Mouse (Mus musculus): ENCODE measurements at regions not wholly inside any gene's neighbourhood (a gene's known extent, or its start where the extent isn't known, plus 50 kb on each side); places are given as distances from the start of the nearest gene placed in this dataset.
A peak's percentile ranks its signal among the peaks of the same experiment; 100 is the strongest.

DNA sequence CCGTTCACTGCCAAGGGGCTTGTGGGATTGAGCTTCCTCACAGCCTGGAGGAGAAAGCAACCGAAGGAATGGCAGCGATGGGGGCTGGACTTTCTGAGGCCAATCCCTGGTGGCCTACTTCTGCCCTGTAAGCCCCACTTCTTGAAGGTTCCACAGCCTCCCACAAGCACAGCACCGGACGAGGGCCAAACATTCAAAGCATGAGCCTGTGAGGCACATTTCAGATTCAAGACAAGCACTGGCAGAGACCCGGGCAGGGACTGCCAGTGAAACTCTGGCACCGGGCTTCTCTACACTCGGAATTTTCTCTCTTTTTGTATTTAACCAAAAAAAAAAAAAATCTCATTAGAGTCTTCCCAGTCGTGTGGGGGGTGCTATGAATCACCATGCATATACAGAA lies 71.9 kb downstream of the Gas1 start:
- TF ChIP-seq EP300 (IDR thresholded peaks at IDR 0.05; ENCODE audit: low read depth), result no peak
- TF ChIP-seq CTCF (IDR thresholded peaks at IDR 0.05; ENCODE audit: low read depth), result no peak
- Histone ChIP-seq H3K27me3 (ENCODE audit: control insufficient read depth, insufficient read depth, low read length) (no peaks in the 10 kb centered on the region), H3K4me3 (ENCODE audit: insufficient read depth in 1 of 2, low read depth in 2 of 2, low read length in 2 of 2) (no peak overlapping the region), H3K9me3 (ENCODE audit: control insufficient read depth, low read length) (no peaks in the 10 kb centered on the region), H3K4me1 (replicated peaks; ENCODE audit: control insufficient read depth in 2 of 2, insufficient read depth in 2 of 2, low read length in 1 of 2) (peaks cover 0 to 3% of the 10 kb centered on the region in 2 experiments; a peak in 2 of 4 replicates), H3K4me2 (ENCODE audit: low read depth) (no peak overlapping the region), H3K9ac (replicated peaks) (no peak overlapping the region), H3K27ac (no peak overlapping the region), H3K36me3 (replicated peaks; ENCODE audit: control insufficient read depth, insufficient read depth, low read depth) (no peaks in the 10 kb centered on the region)
- ATAC-seq (ENCODE audit: insufficient read depth) (no peak), DNase-seq (ENCODE audit: low read depth in 3 of 3, low spot score in 3 of 3) (no peak)
- WGBS (ENCODE audit: insufficient replicate concordance), result 62% methylated on average over 9 of the region's 9 CpGs

DNA sequence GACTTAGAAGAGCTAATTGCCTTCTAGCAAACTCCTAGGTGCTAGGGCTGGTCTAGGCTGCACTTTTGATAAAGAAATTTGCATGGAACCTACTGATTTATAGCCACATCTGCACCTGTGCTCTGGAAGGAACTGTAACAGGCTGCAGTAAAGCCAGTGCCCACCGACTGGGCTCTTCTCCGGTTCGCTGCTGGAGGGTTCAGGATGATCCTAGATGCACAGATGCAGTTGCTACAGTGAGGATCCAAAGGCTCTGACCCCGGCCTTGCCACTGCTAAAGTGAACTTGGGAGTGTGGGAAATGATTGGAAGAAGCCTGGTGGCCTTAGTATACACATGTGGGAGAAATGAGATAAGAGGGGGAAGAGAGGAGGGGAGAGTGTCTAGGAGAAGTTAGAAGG lies 75.5 kb downstream of the Gas1 start:
- Histone ChIP-seq H3K4me3 (ENCODE audit: insufficient read depth in 1 of 2, low read depth in 2 of 2, low read length in 2 of 2) (no peak overlapping the region), H3K4me1 (replicated peaks; ENCODE audit: control insufficient read depth in 2 of 2, insufficient read depth in 2 of 2, low read length in 1 of 2) (no peaks in the 10 kb centered on the region), H3K4me2 (ENCODE audit: low read depth) (no peak overlapping the region), H3K36me3 (replicated peaks; ENCODE audit: control insufficient read depth, insufficient read depth, low read depth) (no peaks in the 10 kb centered on the region), H3K9ac (replicated peaks) (no peak overlapping the region), H3K27me3 (ENCODE audit: control insufficient read depth, insufficient read depth, low read length) (no peaks in the 10 kb centered on the region), H3K9me3 (ENCODE audit: control insufficient read depth, low read length) (no peaks in the 10 kb centered on the region), H3K27ac (no peak overlapping the region)
- 50% methylated on average over 4 of the region's 4 CpGs for whole genome bisulfite sequencing (ENCODE audit: insufficient replicate concordance)
- TF ChIP-seq EP300 (IDR thresholded peaks at IDR 0.05; ENCODE audit: low read depth) (no peak), CTCF (IDR thresholded peaks at IDR 0.05; ENCODE audit: low read depth) (no peak)
- no peak for ATAC-seq (ENCODE audit: insufficient read depth)
- no peak for DNase-seq (ENCODE audit: low read depth in 3 of 3, low spot score in 3 of 3)

DNA sequence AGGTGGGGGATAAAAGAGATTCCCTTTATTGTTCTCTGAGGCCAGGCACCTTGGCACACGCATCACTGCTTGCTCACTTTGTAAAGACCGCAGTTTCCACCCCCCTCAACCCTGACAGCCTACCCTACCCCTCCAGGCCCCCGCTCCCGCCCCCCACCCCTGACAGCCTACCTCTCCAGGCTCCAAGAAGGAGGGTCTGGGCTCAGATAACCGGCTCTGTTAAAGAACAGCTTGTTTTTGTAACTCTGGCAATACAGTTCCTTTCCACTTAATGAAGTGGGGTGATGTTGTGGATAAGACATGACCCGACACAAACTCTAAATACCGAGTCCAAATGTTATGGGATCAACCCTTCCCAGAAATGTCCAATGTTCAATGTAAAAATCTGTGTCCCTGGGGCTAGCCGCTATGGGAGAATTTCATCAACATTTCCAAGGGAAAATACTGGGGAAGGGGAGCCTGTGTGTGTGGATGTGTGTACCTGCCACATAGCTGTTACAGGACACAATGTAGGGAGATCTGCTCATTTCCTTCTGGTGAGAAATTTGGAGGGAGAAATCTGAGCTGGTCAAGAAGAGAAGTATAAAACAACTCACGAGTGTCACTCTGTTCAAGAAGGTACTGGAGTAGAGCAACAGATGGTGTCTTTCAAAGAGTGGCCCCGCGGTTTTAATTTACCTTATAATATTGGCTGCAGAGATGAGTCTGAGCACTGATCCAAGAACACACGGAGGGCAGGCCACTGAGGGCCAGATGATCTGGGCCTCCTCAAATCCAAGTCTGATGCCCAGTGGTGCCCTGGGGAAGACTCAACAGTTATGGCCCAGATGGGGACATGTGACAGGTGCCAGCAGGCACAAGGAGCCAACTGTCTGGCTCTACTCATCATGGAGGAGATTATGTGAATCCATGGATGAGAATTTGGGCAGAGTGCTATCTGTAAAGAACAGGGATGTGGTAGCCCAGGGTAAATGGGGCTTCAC lies 76.7 kb downstream of the Gas1 start:
- no peak for ATAC-seq (ENCODE audit: insufficient read depth)
- TF ChIP-seq EP300 (IDR thresholded peaks at IDR 0.05; ENCODE audit: low read depth), result no peak
- TF ChIP-seq CTCF (IDR thresholded peaks at IDR 0.05; ENCODE audit: low read depth), result no peak

DNA sequence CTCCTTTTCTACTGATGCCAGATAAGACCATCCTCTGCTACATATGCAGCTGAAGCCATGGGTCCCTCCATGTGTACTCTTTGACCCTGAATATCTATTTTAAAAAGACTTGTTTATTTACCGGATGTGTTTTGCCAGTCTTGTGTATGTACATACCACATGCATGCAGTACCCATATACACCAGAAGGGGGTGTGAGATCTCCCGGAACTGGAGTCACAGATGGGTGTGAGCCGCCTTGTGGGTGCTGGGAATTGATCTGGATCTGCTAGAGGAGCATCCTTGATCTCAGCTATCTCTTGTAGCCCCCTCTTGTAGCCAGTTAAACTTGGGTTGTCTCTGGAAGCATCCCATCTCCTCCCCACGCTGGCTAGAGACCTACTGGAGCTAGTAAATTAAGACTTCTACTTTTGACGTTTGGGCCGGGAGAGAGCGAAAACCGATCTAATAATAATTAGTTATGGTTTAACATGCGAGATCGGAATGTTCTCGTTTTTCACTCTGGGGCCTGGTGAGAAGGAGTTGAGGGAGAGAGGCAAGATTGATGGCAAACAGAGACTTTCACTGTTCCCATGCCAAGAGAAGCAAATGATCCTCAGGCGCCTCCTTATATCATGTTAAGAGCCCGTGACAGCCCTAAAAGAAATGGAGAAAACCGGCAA lies 77.6 kb downstream of the Gas1 start:
- Histone ChIP-seq H3K4me1 (replicated peaks; ENCODE audit: control insufficient read depth in 2 of 2, insufficient read depth in 2 of 2, low read length in 1 of 2) (no peaks in the 10 kb centered on the region), H3K9me3 (ENCODE audit: control insufficient read depth, low read length) (no peaks in the 10 kb centered on the region), H3K36me3 (replicated peaks; ENCODE audit: control insufficient read depth, insufficient read depth, low read depth) (no peaks in the 10 kb centered on the region), H3K9ac (replicated peaks) (no peak overlapping the region), H3K27me3 (ENCODE audit: control insufficient read depth, insufficient read depth, low read length) (no peaks in the 10 kb centered on the region), H3K4me3 (ENCODE audit: insufficient read depth in 1 of 2, low read depth in 2 of 2, low read length in 2 of 2) (no peak overlapping the region), H3K4me2 (ENCODE audit: low read depth) (no peak overlapping the region), H3K27ac (no peak overlapping the region)
- ATAC-seq (ENCODE audit: insufficient read depth) (no peak), DNase-seq (ENCODE audit: low read depth in 3 of 3, low spot score in 3 of 3) (no peak)
- WGBS (ENCODE audit: insufficient replicate concordance), result 73% methylated on average over 14 of the region's 14 CpGs
- TF ChIP-seq CTCF (IDR thresholded peaks at IDR 0.05; ENCODE audit: low read depth) (peak; percentile 53), EP300 (IDR thresholded peaks at IDR 0.05; ENCODE audit: low read depth) (no peak)

More for the DNA sequence above, 76.7 kb downstream of the Gas1 start:
- Histone ChIP-seq H3K9ac (replicated peaks) (no peak overlapping the region), H3K4me1 (replicated peaks; ENCODE audit: control insufficient read depth in 2 of 2, insufficient read depth in 2 of 2, low read length in 1 of 2) (no peaks in the 10 kb centered on the region), H3K4me2 (ENCODE audit: low read depth) (no peak overlapping the region), H3K27me3 (ENCODE audit: control insufficient read depth, insufficient read depth, low read length) (no peaks in the 10 kb centered on the region), H3K27ac (no peak overlapping the region), H3K4me3 (ENCODE audit: insufficient read depth in 1 of 2, low read depth in 2 of 2, low read length in 2 of 2) (no peak overlapping the region), H3K36me3 (replicated peaks; ENCODE audit: control insufficient read depth, insufficient read depth, low read depth) (no peaks in the 10 kb centered on the region), H3K9me3 (ENCODE audit: control insufficient read depth, low read length) (no peaks in the 10 kb centered on the region)
- 75% methylated on average over 12 of the region's 12 CpGs for WGBS (ENCODE audit: insufficient replicate concordance)
- DNase-seq (ENCODE audit: low read depth in 3 of 3, low spot score in 3 of 3), result no peak

DNA sequence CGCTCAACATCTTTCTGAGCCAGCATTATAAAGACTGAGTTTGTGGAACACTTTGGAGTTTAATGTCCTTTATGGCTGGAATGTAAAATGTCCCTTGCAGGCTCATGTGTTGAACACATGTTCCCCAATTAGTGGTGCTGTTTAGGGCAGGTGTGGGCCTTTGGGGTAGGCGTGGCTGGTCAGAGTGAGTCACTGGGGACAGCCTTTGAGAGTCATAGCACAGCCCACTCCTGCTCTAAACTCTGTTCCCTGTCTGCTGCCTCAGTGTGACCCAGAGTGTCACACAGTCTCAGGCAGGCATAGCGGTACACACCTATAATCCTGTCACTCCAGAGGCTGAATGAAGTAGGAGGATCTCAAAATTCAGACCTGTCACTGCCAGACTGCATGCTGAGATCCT lies 78.8 kb downstream of the Gas1 start:
- H3K4me3 ChIP-seq (ENCODE audit: insufficient read depth in 1 of 2, low read depth in 2 of 2, low read length in 2 of 2), result no peak overlapping the region
- no peak for DNase-seq (ENCODE audit: low read depth in 3 of 3, low spot score in 3 of 3)
- H3K27me3 ChIP-seq (ENCODE audit: control insufficient read depth, insufficient read depth, low read length), result no peaks in the 10 kb centered on the region
- WGBS (ENCODE audit: insufficient replicate concordance), result 62% methylated on average over 3 of the region's 3 CpGs
- no peak for ATAC-seq (ENCODE audit: insufficient read depth)
- no peaks in the 10 kb centered on the region for H3K4me1 ChIP-seq (replicated peaks; ENCODE audit: control insufficient read depth in 2 of 2, insufficient read depth in 2 of 2, low read length in 1 of 2)
- no peaks in the 10 kb centered on the region for H3K36me3 ChIP-seq (replicated peaks; ENCODE audit: control insufficient read depth, insufficient read depth, low read depth)
- TF ChIP-seq EP300 (IDR thresholded peaks at IDR 0.05; ENCODE audit: low read depth), result no peak
- TF ChIP-seq CTCF (IDR thresholded peaks at IDR 0.05; ENCODE audit: low read depth), result no peak
- no peak overlapping the region for H3K4me2 ChIP-seq (ENCODE audit: low read depth)
- H3K9ac ChIP-seq (replicated peaks), result no peak overlapping the region
- H3K9me3 ChIP-seq (ENCODE audit: control insufficient read depth, low read length), result no peaks in the 10 kb centered on the region
- no peak overlapping the region for H3K27ac ChIP-seq
